Mouse (Mus musculus): Measurements from ENCODE around the gene Tymp. TPM values are rescaled to one million over a fixed set of nuclear protein-coding genes. Genes with fewer than 3 reads are reported as not detected.

Tymp gene
- 1.3 and 1.4 TPM in 2 replicates for polyA plus RNA-seq (2015; fragmentation: Nextera tagmentation; extraction: Ambion mirVana)

DNA sequence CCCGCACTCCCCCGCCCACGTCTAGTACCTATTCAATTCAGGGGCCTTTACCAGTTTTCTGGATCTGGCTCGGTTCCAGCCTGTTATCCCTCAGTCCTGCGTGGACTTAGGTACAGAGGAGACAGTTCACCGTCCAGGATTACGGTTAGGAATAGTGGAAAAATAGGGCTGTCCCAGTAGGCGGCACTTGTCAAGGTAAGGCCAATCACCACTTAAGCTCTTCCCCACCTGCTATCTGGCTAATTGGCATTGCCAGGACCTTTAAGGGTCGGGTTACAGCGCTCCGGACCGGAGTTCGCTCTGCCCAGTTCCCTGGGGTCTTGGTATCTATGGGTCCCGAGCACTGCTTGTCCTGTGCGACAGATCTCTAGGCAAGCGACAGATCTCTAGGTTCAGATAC, at the start of gene Tymp:
Gene Tymp (minus strand): TSS at position 83 of the 400 bp plus-strand sequence.
- Histone ChIP-seq H3K36me3 (peaks cover 8% of the 10 kb centered on the region), H3K4me3 (replicated peaks) (peak within 1 kb of the TSS; percentile 4; the same call in 1 of the 2 replicates), H3K27ac (no peak within 1 kb of the TSS), H3K9me3 (replicated peaks) (no peaks in the 10 kb centered on the region), H3K4me1 (peaks cover 49% of the 10 kb centered on the region), H3K4me2 (peak within 1 kb of the TSS; percentile 40), H3K9ac (no peak within 1 kb of the TSS), H3K27me3 (peaks cover 57% of the 10 kb centered on the region)
- 19% methylated on average over 16 of the region's 16 CpGs for WGBS
- no peak for ATAC-seq (replicated peaks; ENCODE audit: low FRiP score)

DNA sequence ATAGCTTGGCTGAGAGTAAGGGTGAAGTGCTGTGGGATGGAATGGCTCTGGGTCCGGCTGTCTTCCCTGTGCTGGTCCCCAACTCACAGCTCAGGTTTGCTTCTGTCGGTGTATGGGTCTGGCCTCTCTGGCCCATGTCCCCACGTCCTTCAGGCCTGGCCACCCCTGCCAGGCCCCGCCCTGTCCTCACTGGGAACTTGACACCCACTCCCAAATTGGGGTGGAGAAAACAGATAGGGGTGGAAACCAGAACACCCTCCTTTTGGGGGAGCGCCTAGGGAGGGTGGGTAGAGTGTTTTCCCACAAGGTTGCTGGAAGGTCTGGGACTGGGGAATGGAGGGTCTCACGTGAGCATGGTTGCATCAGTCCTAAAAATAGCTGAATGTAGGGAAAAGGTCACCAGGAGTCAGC, 48.9 kb upstream of the Tymp start, which contains the start of gene Cpt1b:
Gene Cpt1b (minus strand): TSS at position 153 of the 411 bp plus-strand sequence.
- H3K27ac ChIP-seq = no peak within 1 kb of the TSS
- H3K4me1 ChIP-seq = peaks cover 23% of the 10 kb centered on the region
- ATAC-seq (replicated peaks; ENCODE audit: low FRiP score) = no peak

DNA sequence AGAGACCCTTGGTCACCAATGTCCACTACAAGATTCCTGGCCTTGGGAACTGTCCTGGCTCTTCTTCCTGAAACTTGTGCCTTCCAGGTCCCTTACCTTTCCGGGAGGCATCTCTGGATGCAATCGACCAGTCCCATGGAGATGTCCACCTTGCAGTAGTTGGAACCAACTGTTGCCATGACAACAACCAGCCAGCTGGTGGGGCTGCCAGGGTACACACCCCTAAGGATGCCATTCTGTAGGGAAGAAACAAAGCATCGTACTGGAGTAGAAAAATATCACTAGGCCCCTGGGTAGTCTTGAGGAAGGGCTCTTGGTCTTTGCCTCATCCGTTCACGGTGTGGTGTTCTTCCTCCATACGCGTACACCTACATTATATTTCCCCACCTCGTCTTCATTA, 47.8 kb upstream of the Tymp start:
- Histone ChIP-seq H3K9ac (no peak overlapping the region), H3K4me1 (peaks cover 16% of the 10 kb centered on the region), H3K36me3 (peaks cover 32% of the 10 kb centered on the region), H3K4me2 (no peak overlapping the region), H3K4me3 (replicated peaks) (no peak overlapping the region), H3K27ac (no peak overlapping the region), H3K27me3 (no peaks in the 10 kb centered on the region), H3K9me3 (replicated peaks) (no peaks in the 10 kb centered on the region)
- WGBS = 86% methylated on average over 8 of the region's 8 CpGs
- no peak for ATAC-seq (replicated peaks; ENCODE audit: low FRiP score)

More for the DNA sequence above, 48.9 kb upstream of the Tymp start, which contains the start of gene Cpt1b:
- 31% methylated on average over 6 of the region's 6 CpGs for WGBS
- Histone ChIP-seq H3K27me3 (no peaks in the 10 kb centered on the region), H3K9me3 (replicated peaks) (no peaks in the 10 kb centered on the region), H3K4me2 (peak within 1 kb of the TSS; percentile 45), H3K4me3 (replicated peaks) (no peak within 1 kb of the TSS), H3K9ac (no peak within 1 kb of the TSS), H3K36me3 (peaks cover 27% of the 10 kb centered on the region)

DNA sequence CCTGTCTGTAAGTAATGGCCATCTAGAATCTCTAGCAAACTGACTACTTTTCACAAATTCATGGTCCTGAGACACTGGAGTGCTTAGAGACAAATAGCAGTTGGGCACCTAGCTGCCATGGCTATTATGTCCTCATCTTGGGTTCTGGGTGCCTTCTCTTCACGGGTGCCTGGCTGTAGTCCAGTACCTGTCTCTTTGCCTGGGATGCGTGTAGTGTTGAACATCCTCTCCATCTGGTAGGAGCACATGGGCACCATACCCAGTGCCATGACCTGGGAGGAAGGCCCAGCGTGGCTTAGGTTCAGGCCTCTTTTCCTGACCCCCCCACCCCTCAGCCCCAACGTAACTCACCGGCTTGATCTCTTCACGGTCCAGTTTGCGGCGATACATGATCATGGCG, 45.1 kb upstream of the Tymp start:
- Histone ChIP-seq H3K4me1 (peaks cover 7% of the 10 kb centered on the region), H3K9me3 (replicated peaks) (no peaks in the 10 kb centered on the region), H3K4me2 (no peak overlapping the region), H3K9ac (no peak overlapping the region), H3K4me3 (replicated peaks) (no peak overlapping the region), H3K27ac (no peak overlapping the region), H3K27me3 (no peaks in the 10 kb centered on the region), H3K36me3 (peaks cover 34% of the 10 kb centered on the region)
- no peak for ATAC-seq (replicated peaks; ENCODE audit: low FRiP score)
- 87% methylated on average over 9 of the region's 9 CpGs for WGBS

DNA sequence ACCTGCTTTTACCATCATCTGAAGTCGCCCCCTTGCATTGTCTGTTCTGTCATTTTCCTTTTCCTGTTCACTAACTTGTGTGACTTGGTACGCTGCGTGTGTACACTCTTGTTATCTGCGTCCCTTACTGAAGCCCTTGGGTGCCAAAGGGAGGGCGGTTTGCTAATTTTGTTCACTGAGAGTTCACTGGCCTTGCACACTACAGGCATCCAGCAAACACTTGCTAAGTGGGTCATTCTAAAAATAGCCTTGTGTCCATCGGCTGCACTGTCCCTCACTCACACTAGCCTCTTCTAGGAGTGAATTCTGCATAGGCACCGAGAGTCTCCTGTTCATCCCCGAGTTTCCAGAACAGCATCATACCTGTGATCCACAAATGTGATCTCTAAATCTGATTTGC, 38.4 kb upstream of the Tymp start:
- Histone ChIP-seq H3K9me3 (replicated peaks) (no peaks in the 10 kb centered on the region), H3K27me3 (no peaks in the 10 kb centered on the region), H3K27ac (no peak overlapping the region), H3K36me3 (peaks cover 21% of the 10 kb centered on the region), H3K4me1 (no peaks in the 10 kb centered on the region), H3K9ac (no peak overlapping the region), H3K4me3 (replicated peaks) (no peak overlapping the region), H3K4me2 (no peak overlapping the region)
- 85% methylated on average over 8 of the region's 8 CpGs for WGBS
- ATAC-seq (replicated peaks; ENCODE audit: low FRiP score) = no peak

DNA sequence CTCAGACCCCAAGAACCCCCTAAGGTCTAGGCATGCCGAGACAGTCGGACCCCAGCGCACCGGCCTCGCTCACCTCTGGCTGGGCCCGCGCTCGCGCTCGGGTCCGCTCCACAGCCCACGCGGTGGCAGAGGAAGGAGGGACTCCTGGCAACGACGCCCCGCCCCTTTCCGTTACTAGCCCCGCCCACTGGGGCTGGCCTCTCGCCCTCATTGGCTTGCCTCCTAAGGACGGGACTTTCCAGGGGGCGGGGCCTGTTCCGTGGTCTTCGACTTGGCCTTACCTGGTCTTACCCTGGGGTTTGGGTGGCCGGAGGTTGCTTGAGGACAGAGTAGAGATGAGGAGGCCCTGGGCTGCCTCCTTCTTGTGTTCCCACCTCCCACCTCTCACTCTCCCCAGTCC, 33.3 kb upstream of the Tymp start, which contains the start of gene Syce3:
Gene Syce3 (minus strand): TSS at position 386 of the 400 bp plus-strand sequence.
- Histone ChIP-seq H3K9ac (no peak within 1 kb of the TSS), H3K4me2 (no peak within 1 kb of the TSS), H3K27me3 (no peaks in the 10 kb centered on the region), H3K27ac (no peak within 1 kb of the TSS), H3K4me3 (replicated peaks) (no peak within 1 kb of the TSS), H3K4me1 (no peaks in the 10 kb centered on the region), H3K36me3 (no peaks in the 10 kb centered on the region), H3K9me3 (replicated peaks) (peaks cover 7% of the 10 kb centered on the region; the same call in 1 of the 2 replicates)
- 87% methylated on average over 20 of the region's 24 CpGs for WGBS
- ATAC-seq (replicated peaks; ENCODE audit: low FRiP score) = 0 out of 2 replicates have a peak, but pooled peaks have one; percentile 36

GRCm38 (mm10) chr15:89406691-89407090, 29.9 kb upstream of the Tymp start:
- no peaks in the 10 kb centered on the region for H3K27me3 ChIP-seq
- no peak overlapping the region for H3K4me2 ChIP-seq
- peaks cover 7% of the 10 kb centered on the region; the same call in 1 of the 2 replicates for H3K9me3 ChIP-seq (replicated peaks)
- H3K36me3 ChIP-seq = no peaks in the 10 kb centered on the region
- no peak overlapping the region for H3K4me3 ChIP-seq (replicated peaks)
- H3K27ac ChIP-seq = no peak overlapping the region
- ATAC-seq (replicated peaks; ENCODE audit: low FRiP score) = no peak
- no peaks in the 10 kb centered on the region for H3K4me1 ChIP-seq
- H3K9ac ChIP-seq = no peak overlapping the region

DNA sequence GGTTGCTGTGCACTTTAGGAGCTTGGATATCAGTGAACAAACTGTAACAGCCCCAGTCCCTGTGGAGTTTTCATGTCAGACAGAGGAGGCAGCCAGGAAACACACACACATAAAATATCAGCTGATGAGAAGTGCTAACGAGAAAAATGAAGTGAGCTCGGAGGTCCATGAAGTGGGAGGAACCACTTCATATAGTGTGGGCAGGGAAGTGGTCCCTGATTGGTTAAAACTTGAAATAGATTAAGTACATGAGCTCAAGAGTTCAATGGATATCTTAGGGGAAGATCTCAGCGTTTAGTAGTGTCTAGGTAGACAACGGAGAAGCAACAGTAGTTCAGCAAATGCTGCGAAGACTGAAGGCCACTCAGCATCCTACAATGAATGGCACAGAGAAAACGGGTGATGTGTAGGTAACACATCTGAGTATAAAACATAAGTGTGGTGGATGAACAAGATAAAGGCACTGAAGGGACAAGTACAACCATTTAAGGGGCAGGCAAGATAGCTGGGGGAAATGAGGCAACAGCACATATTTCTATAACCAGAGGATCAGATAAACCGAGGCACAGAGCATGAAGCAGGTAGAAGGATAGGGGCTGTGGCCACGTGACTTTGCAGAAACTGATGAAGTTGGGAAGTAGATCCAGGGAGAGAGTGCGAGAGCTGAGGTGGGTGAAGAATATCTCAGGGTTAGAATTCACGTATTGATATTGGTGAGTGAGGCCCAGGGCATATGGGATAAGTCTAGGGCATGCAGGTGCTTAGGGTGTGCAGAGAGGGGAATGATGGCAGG, 28.2 kb upstream of the Tymp start:
- Histone ChIP-seq H3K4me3 (replicated peaks) (no peak overlapping the region), H3K9me3 (replicated peaks) (peaks cover 6% of the 10 kb centered on the region; the same call in 1 of the 2 replicates), H3K4me2 (no peak overlapping the region), H3K9ac (no peak overlapping the region), H3K36me3 (no peaks in the 10 kb centered on the region), H3K27me3 (no peaks in the 10 kb centered on the region), H3K27ac (no peak overlapping the region), H3K4me1 (no peaks in the 10 kb centered on the region)
- no peak for ATAC-seq (replicated peaks; ENCODE audit: low FRiP score)
- WGBS = 81% methylated on average over 10 of the region's 10 CpGs

- whole genome bisulfite sequencing = 93% methylated on average over 1 of the region's 1 CpGs
Observed at GRCm38 (mm10) chr15:89402471-89402870, 25.6 kb upstream of the Tymp start.

DNA sequence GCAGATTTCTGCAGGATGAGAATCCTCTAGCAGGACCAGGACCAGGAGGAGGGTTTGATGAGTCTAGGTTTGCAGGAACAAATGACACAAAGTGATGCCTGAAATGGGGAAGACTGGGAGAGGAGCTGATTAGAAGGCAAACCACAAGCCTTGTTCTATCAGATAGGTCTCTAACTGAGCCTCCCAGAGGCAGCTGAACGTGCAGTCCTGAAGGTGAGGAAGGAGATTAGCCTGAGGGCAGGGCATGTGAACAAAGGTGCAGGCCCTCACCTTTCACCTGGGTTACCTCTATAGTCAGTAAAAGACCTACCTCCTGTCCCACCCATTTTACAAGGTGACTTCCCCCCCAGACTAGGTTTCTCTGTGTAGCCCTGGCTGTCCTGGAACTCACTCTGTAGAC, 22.9 kb upstream of the Tymp start:
- no peaks in the 10 kb centered on the region for H3K4me1 ChIP-seq

More at GRCm38 (mm10) chr15:89402471-89402870, 25.6 kb upstream of the Tymp start:
- Histone ChIP-seq H3K27ac (no peak overlapping the region), H3K4me3 (replicated peaks) (no peak overlapping the region), H3K36me3 (no peaks in the 10 kb centered on the region), H3K9ac (no peak overlapping the region), H3K27me3 (no peaks in the 10 kb centered on the region), H3K4me1 (no peaks in the 10 kb centered on the region), H3K9me3 (replicated peaks) (no peaks in the 10 kb centered on the region; the same call in 1 of the 2 replicates), H3K4me2 (no peak overlapping the region)
- no peak for ATAC-seq (replicated peaks; ENCODE audit: low FRiP score)

DNA sequence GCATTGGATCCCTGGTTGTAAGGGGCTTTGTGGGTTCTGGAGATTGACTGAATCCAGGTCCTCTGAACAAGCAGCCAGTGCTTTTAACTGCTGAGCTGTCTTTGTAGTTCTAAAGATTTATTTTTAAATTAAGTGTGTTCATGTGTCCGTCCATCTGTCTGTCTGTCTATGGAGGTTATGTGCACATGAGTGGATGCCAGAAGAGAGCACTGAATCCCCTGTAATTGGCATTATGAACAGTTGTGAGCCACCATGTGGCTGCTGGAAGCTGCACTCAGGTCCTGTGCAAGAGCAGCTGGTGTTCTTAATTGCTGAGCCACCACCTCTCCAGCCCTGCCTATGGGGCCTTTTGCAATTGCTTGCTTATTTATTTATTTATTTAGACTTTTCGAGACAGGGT, 21.3 kb upstream of the Tymp start:
- WGBS = 81% methylated on average over 2 of the region's 2 CpGs
- ATAC-seq (replicated peaks; ENCODE audit: low FRiP score) = no peak
- no peaks in the 10 kb centered on the region for H3K36me3 ChIP-seq

More for the DNA sequence above, 22.9 kb upstream of the Tymp start:
- no peak for ATAC-seq (replicated peaks; ENCODE audit: low FRiP score)
- H3K9me3 ChIP-seq (replicated peaks) = no peaks in the 10 kb centered on the region
- no peaks in the 10 kb centered on the region for H3K27me3 ChIP-seq
- H3K9ac ChIP-seq = no peak overlapping the region
- H3K36me3 ChIP-seq = no peaks in the 10 kb centered on the region
- no peak overlapping the region for H3K4me3 ChIP-seq (replicated peaks)
- 57% methylated on average over 1 of the region's 1 CpGs for WGBS
- H3K4me2 ChIP-seq = no peak overlapping the region
- H3K27ac ChIP-seq = no peak overlapping the region

DNA sequence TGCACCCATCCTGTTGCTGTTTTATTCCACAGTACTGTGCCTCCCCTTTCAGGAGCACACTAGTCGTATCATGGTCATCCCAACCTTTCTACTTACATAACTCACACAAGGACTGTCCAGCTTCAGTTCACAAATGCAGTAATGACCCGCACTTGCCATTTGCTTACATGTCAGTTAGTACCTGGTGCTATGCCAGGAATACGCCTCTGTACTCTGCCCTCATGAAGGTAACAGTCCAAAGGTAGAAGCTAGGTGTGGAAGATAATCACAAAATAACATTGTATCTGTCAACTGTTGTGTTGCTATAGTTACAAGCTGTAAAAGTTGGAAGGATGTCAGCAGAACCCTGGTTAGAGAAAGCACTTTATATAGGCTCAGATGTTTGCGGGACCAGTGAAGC, 20.0 kb upstream of the Tymp start:
- Histone ChIP-seq H3K4me1 (no peaks in the 10 kb centered on the region), H3K27ac (no peak overlapping the region), H3K9me3 (replicated peaks) (no peaks in the 10 kb centered on the region), H3K36me3 (no peaks in the 10 kb centered on the region), H3K9ac (no peak overlapping the region), H3K4me3 (replicated peaks) (no peak overlapping the region), H3K27me3 (no peaks in the 10 kb centered on the region), H3K4me2 (no peak overlapping the region)
- ATAC-seq (replicated peaks; ENCODE audit: low FRiP score) = no peak
- 88% methylated on average over 4 of the region's 4 CpGs for WGBS

More for the DNA sequence above, 21.3 kb upstream of the Tymp start:
- no peaks in the 10 kb centered on the region for H3K27me3 ChIP-seq
- H3K9ac ChIP-seq = no peak overlapping the region
- no peaks in the 10 kb centered on the region for H3K4me1 ChIP-seq
- H3K9me3 ChIP-seq (replicated peaks) = no peaks in the 10 kb centered on the region
- H3K4me2 ChIP-seq = no peak overlapping the region
- no peak overlapping the region for H3K4me3 ChIP-seq (replicated peaks)
- no peak overlapping the region for H3K27ac ChIP-seq

Measured in kidney, embryonic 15.5 days (tissue).